Mouse (Mus musculus) lung, postnatal 0 days (tissue): ENCODE results near the gene Ppm1j. TPM values are rescaled to one million over a fixed set of nuclear protein-coding genes. Genes with fewer than 3 reads are reported as not detected.
"Not testable (repeated sequence)": the region's sequence is repeated elsewhere in the genome, so short reads cannot be mapped to it uniquely, and the experiment has no call there.

Experiments
- ATAC-seq: fragments of 200-750 bp; cut with Nextera tagmentation; 2 replicates; pipeline ENCODE4 v1.8.0; 2017; ENCODE audit warnings: moderate library complexity
- DNase-seq: peaks from one replicate; pipeline ENCODE4 v3.0.0-alpha.2; 2016; ENCODE audit warnings: low spot score
- H3K27ac ChIP-seq: fragments of 300-500 bp; sonication (generic); 2 replicates; pipeline ENCODE4 v1.5.1; 2014; ENCODE audit warnings: antibody characterized with exemption, mild to moderate bottlenecking, low read length, mixed read lengths
- H3K27me3 ChIP-seq: fragments of 300-500 bp; sonication (generic); replicated peaks from 2 replicates; pipeline ENCODE4 v1.6.1; 2014; ENCODE audit warnings: low read length, mixed read lengths; ENCODE audit not compliant: insufficient read depth
- H3K36me3 ChIP-seq: fragments of 300-500 bp; sonication (generic); 2 replicates; pipeline ENCODE4 v1.6.1; 2014; ENCODE audit warnings: low read length, mixed read lengths; ENCODE audit not compliant: insufficient read depth
- H3K4me1 ChIP-seq: fragments of 300-500 bp; sonication (generic); 2 replicates; pipeline ENCODE4 v1.6.1; 2014; ENCODE audit warnings: antibody characterized with exemption, low read depth, low read length, mixed read lengths; ENCODE audit not compliant: insufficient read depth
- H3K4me2 ChIP-seq: fragments of 300-500 bp; sonication (generic); replicated peaks from 2 replicates; pipeline ENCODE4 v1.6.1; 2014; ENCODE audit warnings: low read depth, mild to moderate bottlenecking, low read length, moderate library complexity, mixed read lengths
- H3K4me3 ChIP-seq: fragments of 300-500 bp; sonication (generic); 2 replicates; pipeline ENCODE4 v1.5.1; 2014; ENCODE audit warnings: low read depth, low read length
- H3K9ac ChIP-seq: fragments of 300-500 bp; sonication (generic); replicated peaks from 2 replicates; pipeline ENCODE4 v1.6.1; 2014; ENCODE audit warnings: low read depth, mild to moderate bottlenecking
- H3K9me3 ChIP-seq: fragments of 300-500 bp; sonication (generic); 2 replicates; pipeline ENCODE4 v1.6.1; 2016; ENCODE audit warnings: low read length, mixed read lengths
- CTCF ChIP-seq: IDR thresholded peaks from 2 replicates; pipeline ENCODE4 v1.5.1; 2016; ENCODE audit warnings: antibody characterized with exemption, mild to moderate bottlenecking
- EP300 ChIP-seq: IDR thresholded peaks from 2 replicates; pipeline ENCODE4 v1.6.1; 2016; ENCODE audit warnings: antibody characterized with exemption, mild to moderate bottlenecking, control low read depth
- WGBS: fragments of 180-500 bp; shearing (Covaris S2); extraction: QIAGEN DNeasy Blood & Tissue Kit; methylation state at CpG from one replicate; pipeline ENCODE4 v1.1.7; 2014; 5-methylcytosine and 5-hydroxymethylcytosine counted together
- polyA plus RNA-seq: library from polyadenylated mRNA; unstranded; fragments of >200 nt; fragmentation: Nextera tagmentation; extraction: Ambion mirVana; gene quantifications from 2 replicates; pipeline ENCODE4 v1.2.1, GENCODE M21; 2015

The Ppm1j gene
- polyA plus RNA-seq, 1 experiment from 2014 or later, result 4.4 TPM

- 87% methylated on average over 11 of the region's 11 CpGs for WGBS
- DNase-seq (no peak), ATAC-seq (no peak)
- Histone ChIP-seq H3K4me1 (no peaks in the 10 kb centered on the region), H3K27ac (no peak overlapping the region), H3K27me3 (no peaks in the 10 kb centered on the region), H3K4me2 (no peak overlapping the region), H3K9me3 (no peaks in the 10 kb centered on the region), H3K9ac (no peak overlapping the region), H3K4me3 (no peak overlapping the region), H3K36me3 (peaks cover 12% of the 10 kb centered on the region)
- TF ChIP-seq CTCF (no peak), EP300 (no peak)
Observed at GRCm38 (mm10) chr3:104800681-104801080, 19.8 kb downstream of the Ppm1j start.

- Histone ChIP-seq H3K4me2 (no peak overlapping the region), H3K27ac (no peak overlapping the region), H3K36me3 (peaks cover 9% of the 10 kb centered on the region), H3K9me3 (no peaks in the 10 kb centered on the region), H3K9ac (no peak overlapping the region), H3K4me3 (no peak overlapping the region), H3K27me3 (no peaks in the 10 kb centered on the region), H3K4me1 (no peaks in the 10 kb centered on the region)
- 92% methylated on average over 6 of the region's 6 CpGs for WGBS
- DNase-seq, result no peak
- TF ChIP-seq CTCF (no peak), EP300 (no peak)
- ATAC-seq, result no peak
Observed at GRCm38 (mm10) chr3:104801481-104801880, 20.6 kb downstream of the Ppm1j start.

- DNase-seq (no peak), ATAC-seq (no peak)
- H3K36me3 ChIP-seq, result peaks cover 5% of the 10 kb centered on the region
- H3K27me3 ChIP-seq, result no peaks in the 10 kb centered on the region
- H3K27ac ChIP-seq, result no peak overlapping the region
- no peak overlapping the region for H3K4me3 ChIP-seq
- no peaks in the 10 kb centered on the region for H3K9me3 ChIP-seq
- WGBS, result 93% methylated on average over 10 of the region's 10 CpGs
- no peak for TF ChIP-seq CTCF
- no peak overlapping the region for H3K4me2 ChIP-seq
- no peaks in the 10 kb centered on the region for H3K4me1 ChIP-seq
- H3K9ac ChIP-seq, result no peak overlapping the region
Observed at GRCm38 (mm10) chr3:104804312-104804711, 23.5 kb downstream of the Ppm1j start.

- 47% methylated on average over 9 of the region's 9 CpGs for WGBS
- DNase-seq (no peak), ATAC-seq (peak; percentile 68)
- Histone ChIP-seq H3K9me3 (no peaks in the 10 kb centered on the region), H3K4me2 (no peak overlapping the region), H3K4me1 (no peaks in the 10 kb centered on the region), H3K27me3 (no peaks in the 10 kb centered on the region), H3K36me3 (peaks cover 5% of the 10 kb centered on the region), H3K27ac (no peak overlapping the region), H3K4me3 (no peak overlapping the region), H3K9ac (no peak overlapping the region)
- no peak for TF ChIP-seq EP300
- TF ChIP-seq CTCF, result no peak
Observed at GRCm38 (mm10) chr3:104805539-104805938, 24.7 kb downstream of the Ppm1j start.

- peak; percentile 38; the same call in 1 of the 2 replicates for ATAC-seq
- H3K4me1 ChIP-seq, result peaks cover 3% of the 10 kb centered on the region; the same call in 1 of the 2 replicates
- no peak for TF ChIP-seq CTCF
- TF ChIP-seq EP300, result no peak
- no peak for DNase-seq
- H3K4me3 ChIP-seq, result no peak overlapping the region
- H3K9ac ChIP-seq, result no peak overlapping the region
- H3K27ac ChIP-seq, result no peak overlapping the region
- H3K4me2 ChIP-seq, result no peak overlapping the region
- no peaks in the 10 kb centered on the region for H3K9me3 ChIP-seq
- H3K27me3 ChIP-seq, result no peaks in the 10 kb centered on the region
- 27% methylated on average over 3 of the region's 3 CpGs for WGBS
- H3K36me3 ChIP-seq, result no peaks in the 10 kb centered on the region
Observed at GRCm38 (mm10) chr3:104811752-104812151, 30.9 kb downstream of the Ppm1j start.

- H3K36me3 ChIP-seq, result no peaks in the 10 kb centered on the region
- ATAC-seq (no peak), DNase-seq (no peak)
- H3K4me1 ChIP-seq, result peaks cover 7% of the 10 kb centered on the region; the same call in 1 of the 2 replicates
- H3K4me2 ChIP-seq, result no peak overlapping the region
- H3K9ac ChIP-seq, result no peak overlapping the region
- no peak overlapping the region for H3K4me3 ChIP-seq
- no peaks in the 10 kb centered on the region for H3K9me3 ChIP-seq
- H3K27ac ChIP-seq, result no peak overlapping the region
- TF ChIP-seq EP300 (no peak), CTCF (no peak)
- whole genome bisulfite sequencing, result 77% methylated on average over 4 of the region's 4 CpGs
- no peaks in the 10 kb centered on the region for H3K27me3 ChIP-seq
Observed at GRCm38 (mm10) chr3:104812254-104812653, 31.4 kb downstream of the Ppm1j start.

- not testable (repeated sequence) for H3K36me3 ChIP-seq, H3K4me3 ChIP-seq, DNase-seq, H3K4me1 ChIP-seq, H3K4me2 ChIP-seq, H3K9me3 ChIP-seq, H3K27me3 ChIP-seq, ATAC-seq, H3K27ac ChIP-seq, H3K9ac ChIP-seq
- WGBS, result 88% methylated on average over 7 of the region's 7 CpGs
Observed at GRCm38 (mm10) chr3:104813227-104813626, 32.4 kb downstream of the Ppm1j start.
